Mouse (Mus musculus) stomach, postnatal 0 days (tissue): ENCODE results near the gene Pxdn. TPM values are rescaled to one million over a fixed set of nuclear protein-coding genes. Genes with fewer than 3 reads are reported as not detected.

Experiments
- ATAC-seq: fragments of 200-750 bp; cut with Nextera tagmentation; 2 replicates; pipeline ENCODE4 v1.8.0; 2017; ENCODE audit not compliant: low FRiP score, low TSS enrichment
- DNase-seq: peaks from one replicate; pipeline ENCODE4 v3.0.0-alpha.2; 2016; ENCODE audit warnings: low spot score
- H3K27ac ChIP-seq: fragments of 300-500 bp; sonication (generic); replicated peaks from 2 replicates; pipeline ENCODE4 v1.5.1; 2014; ENCODE audit warnings: mild to moderate bottlenecking, control low read depth
- H3K27me3 ChIP-seq: fragments of 300-500 bp; sonication (generic); 2 replicates; pipeline ENCODE4 v1.6.1; 2014; ENCODE audit warnings: low read length; ENCODE audit not compliant: control insufficient read depth, insufficient read depth
- H3K36me3 ChIP-seq: fragments of 300-500 bp; sonication (generic); 2 replicates; pipeline ENCODE4 v1.6.1; 2014; ENCODE audit warnings: low read length, mixed read lengths; ENCODE audit not compliant: control insufficient read depth, insufficient read depth
- H3K4me1 ChIP-seq: fragments of 300-500 bp; sonication (generic); replicated peaks from 2 replicates; pipeline ENCODE4 v1.6.1; 2014; ENCODE audit warnings: antibody characterized with exemption; ENCODE audit not compliant: control insufficient read depth, insufficient read depth
- H3K4me2 ChIP-seq: fragments of 300-500 bp; sonication (generic); replicated peaks from 2 replicates; pipeline ENCODE4 v1.6.1; 2014; ENCODE audit warnings: low read depth, mild to moderate bottlenecking, control low read depth, moderate library complexity
- H3K4me3 ChIP-seq: fragments of 300-500 bp; sonication (generic); 2 replicates; pipeline ENCODE4 v1.5.1; 2014; ENCODE audit warnings: low read depth, low read length, control low read depth
- H3K9ac ChIP-seq: fragments of 300-500 bp; sonication (generic); 2 replicates; pipeline ENCODE4 v1.6.1; 2014; ENCODE audit warnings: mild to moderate bottlenecking, low read length, control low read depth, mixed read lengths
- H3K9me3 ChIP-seq: fragments of 300-500 bp; sonication (generic); 2 replicates; pipeline ENCODE4 v1.6.1; 2016; ENCODE audit warnings: low read length; ENCODE audit not compliant: control insufficient read depth
- CTCF ChIP-seq: IDR thresholded peaks from 2 replicates; pipeline ENCODE4 v1.5.1; 2016; ENCODE audit warnings: antibody characterized with exemption, low read depth, mild to moderate bottlenecking, moderate library complexity
- EP300 ChIP-seq: optimal IDR thresholded peaks from 2 replicates; pipeline ENCODE3; 2016; ENCODE audit warnings: antibody characterized with exemption
- WGBS: fragments of 180-500 bp; shearing (Covaris S2); extraction: QIAGEN DNeasy Blood & Tissue Kit; methylation state at CpG from one replicate; pipeline ENCODE4 v1.1.7; 2014; 5-methylcytosine and 5-hydroxymethylcytosine counted together
- polyA plus RNA-seq: library from polyadenylated mRNA; unstranded; fragments of >200 nt; fragmentation: Nextera tagmentation; extraction: Ambion mirVana; gene quantifications from 2 replicates; pipeline ENCODE4 v1.2.1, GENCODE M21; 2015

Pxdn gene
- polyA plus RNA-seq, 1 experiment from 2014 or later = 19.4 TPM

- no peaks in the 10 kb centered on the region for H3K9me3 ChIP-seq
- no peak overlapping the region for H3K4me3 ChIP-seq
- ATAC-seq (no peak), DNase-seq (no peak)
- 78% methylated on average over 5 of the region's 5 CpGs for WGBS
- H3K27me3 ChIP-seq = no peaks in the 10 kb centered on the region
- no peak overlapping the region for H3K4me2 ChIP-seq
- H3K36me3 ChIP-seq = peaks cover 15% of the 10 kb centered on the region
- no peak overlapping the region for H3K9ac ChIP-seq
- no peak overlapping the region for H3K27ac ChIP-seq
- no peaks in the 10 kb centered on the region for H3K4me1 ChIP-seq
- TF ChIP-seq CTCF (no peak), EP300 (no peak)
These were observed 61.5 kb downstream of the Pxdn start for GRCm38 (mm10) chr12:29998895-29999294.

GRCm38 (mm10) chr12:30001951-30002350 lies 64.5 kb downstream of the Pxdn start:
- TF ChIP-seq CTCF = no peak
- TF ChIP-seq EP300 = no peak
- no peak for DNase-seq
- no peaks in the 10 kb centered on the region for H3K9me3 ChIP-seq
- WGBS = 95% methylated on average over 16 of the region's 16 CpGs
- peaks cover 10% of the 10 kb centered on the region for H3K36me3 ChIP-seq
- H3K27me3 ChIP-seq = no peaks in the 10 kb centered on the region
- no peak overlapping the region for H3K9ac ChIP-seq
- no peak overlapping the region for H3K4me2 ChIP-seq
- no peak overlapping the region for H3K4me3 ChIP-seq
- H3K27ac ChIP-seq = no peak overlapping the region
- H3K4me1 ChIP-seq = no peaks in the 10 kb centered on the region
- no peak for ATAC-seq

- no peak overlapping the region for H3K9ac ChIP-seq
- WGBS = 79% methylated on average over 14 of the region's 14 CpGs
- H3K27ac ChIP-seq = no peak overlapping the region
- no peak overlapping the region for H3K4me3 ChIP-seq
- H3K27me3 ChIP-seq = no peaks in the 10 kb centered on the region
- TF ChIP-seq EP300 (no peak), CTCF (no peak)
- H3K36me3 ChIP-seq = peaks cover 10% of the 10 kb centered on the region
- ATAC-seq = peak; percentile 52; the same call in 1 of the 2 replicates
- H3K9me3 ChIP-seq = no peaks in the 10 kb centered on the region
- no peak overlapping the region for H3K4me2 ChIP-seq
- no peak for DNase-seq
- H3K4me1 ChIP-seq = no peaks in the 10 kb centered on the region
These were observed 66.4 kb downstream of the Pxdn start for GRCm38 (mm10) chr12:30003680-30004364.

GRCm38 (mm10) chr12:30004365-30004723 lies 66.9 kb downstream of the Pxdn start:
- H3K27ac ChIP-seq = no peak overlapping the region
- H3K36me3 ChIP-seq = peaks cover 10% of the 10 kb centered on the region
- ATAC-seq (no peak), DNase-seq (no peak)
- no peaks in the 10 kb centered on the region for H3K4me1 ChIP-seq
- H3K4me2 ChIP-seq = no peak overlapping the region
- no peak overlapping the region for H3K9ac ChIP-seq
- 77% methylated on average over 5 of the region's 5 CpGs for WGBS
- H3K9me3 ChIP-seq = no peaks in the 10 kb centered on the region
- no peak overlapping the region for H3K4me3 ChIP-seq
- H3K27me3 ChIP-seq = no peaks in the 10 kb centered on the region
- TF ChIP-seq EP300 (no peak), CTCF (no peak)

- TF ChIP-seq CTCF (no peak), EP300 (no peak)
- H3K9me3 ChIP-seq = no peaks in the 10 kb centered on the region
- no peak for ATAC-seq
- no peak overlapping the region for H3K4me2 ChIP-seq
- 71% methylated on average over 9 of the region's 9 CpGs for WGBS
- H3K4me3 ChIP-seq = no peak overlapping the region
- no peak for DNase-seq
- no peak overlapping the region for H3K9ac ChIP-seq
- H3K4me1 ChIP-seq = no peaks in the 10 kb centered on the region
- H3K27me3 ChIP-seq = no peaks in the 10 kb centered on the region
- peaks cover 10% of the 10 kb centered on the region; the same call in 1 of the 2 replicates for H3K36me3 ChIP-seq
- no peak overlapping the region for H3K27ac ChIP-seq
These were observed 69.2 kb downstream of the Pxdn start for GRCm38 (mm10) chr12:30006586-30006985.

GRCm38 (mm10) chr12:30008741-30009140 lies 71.3 kb downstream of the Pxdn start:
- no peak overlapping the region for H3K4me2 ChIP-seq
- no peaks in the 10 kb centered on the region for H3K27me3 ChIP-seq
- no peak for TF ChIP-seq CTCF
- TF ChIP-seq EP300 = no peak
- no peak overlapping the region for H3K4me3 ChIP-seq
- H3K4me1 ChIP-seq = no peaks in the 10 kb centered on the region
- 75% methylated on average over 5 of the region's 5 CpGs for WGBS
- no peak for ATAC-seq
- H3K36me3 ChIP-seq = peaks cover 20% of the 10 kb centered on the region
- H3K9me3 ChIP-seq = no peaks in the 10 kb centered on the region
- no peak for DNase-seq
- H3K27ac ChIP-seq = no peak overlapping the region
- no peak overlapping the region for H3K9ac ChIP-seq
